Mouse (Mus musculus) bone marrow macrophage, adult 2 months (primary cell): ENCODE results near the gene Ghrhr.

Experiments
- CTCF ChIP-seq: IDR thresholded peaks from 2 replicates; pipeline ENCODE4 v1.5.1; 2012; ENCODE audit warnings: low read depth, mild to moderate bottlenecking, low read length, moderate library complexity
- POLR2A ChIP-seq: IDR thresholded peaks from 2 replicates; pipeline ENCODE4 v1.6.1; 2012; ENCODE audit warnings: mild to moderate bottlenecking, low read depth, low read length, borderline replicate concordance

DNA sequence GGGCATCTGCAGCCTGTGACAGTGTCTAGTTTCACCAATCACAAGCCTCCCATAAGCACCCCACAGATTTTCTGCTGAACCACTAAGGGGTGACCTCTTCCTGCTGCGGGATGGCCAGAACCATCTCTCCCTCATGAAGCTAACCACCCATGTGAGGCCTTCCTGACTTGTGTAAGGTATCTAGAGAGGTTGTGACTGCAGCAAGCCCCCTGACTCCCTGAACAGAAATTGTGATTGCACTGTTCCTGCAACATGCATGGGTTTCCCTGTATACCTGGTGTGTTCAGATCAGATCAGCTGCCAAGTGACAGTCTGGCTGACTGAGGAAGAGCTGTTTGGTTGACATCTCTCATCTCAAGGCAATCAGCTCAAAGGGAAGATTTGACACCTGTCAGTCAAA is 13.4 kb upstream of the Ghrhr start:
- TF ChIP-seq POLR2A: no peak
- TF ChIP-seq CTCF: no peak
